Mouse (Mus musculus) spleen, adult 2 months (tissue): Measurements from ENCODE around the gene Slc44a3.

ENCODE experiments used
- CTCF ChIP-seq: fragments of 200-500 bp; IDR thresholded peaks from 2 replicates; pipeline ENCODE4 v1.5.1; 2011; ENCODE audit warnings: mild to moderate bottlenecking, inconsistent platforms; ENCODE audit not compliant: insufficient read depth, insufficient read length, insufficient replicate concordance; ENCODE audit errors: extremely low read depth
- POLR2A ChIP-seq: fragments of 200-500 bp; IDR thresholded peaks from 2 replicates; pipeline ENCODE4 v1.6.1; 2011; ENCODE audit warnings: low read depth, low read length, inconsistent platforms

- TF ChIP-seq CTCF, result no peak
- TF ChIP-seq POLR2A, result no peak
These were observed 36.8 kb upstream of the Slc44a3 start for GRCm38 (mm10) chr3:121569004-121569403.
